Mouse (Mus musculus) neutrophil, adult 5-6 weeks (primary cell): ENCODE data around the gene Gm11032. TPM values are rescaled to one million over a fixed set of nuclear protein-coding genes. Genes with fewer than 3 reads are reported as not detected.
A peak's percentile ranks its signal among the peaks of the same experiment; 100 is the strongest.
"Not testable (repeated sequence)": the region's sequence is repeated elsewhere in the genome, so short reads cannot be mapped to it uniquely, and the experiment has no call there.

Experiments used
- ATAC-seq: fragments of 151-379, 151-347 bp; 2 replicates; pipeline ENCODE4 v1.8.0; 2017; ENCODE audit warnings: mild to moderate bottlenecking, moderate TSS enrichment; ENCODE audit not compliant: insufficient number of reproducible peaks, poor library complexity, low FRiP score, severe bottlenecking; ENCODE audit errors: extremely low read depth
- total RNA-seq: library from RNA; stranded (forward); fragments of 200-1000 nt; gene quantifications from 2 replicates; pipeline ENCODE4 v1.2.3, GENCODE M21; 2017

Gm11032 gene
- not detected in 2 replicates for total RNA-seq

- ATAC-seq = no peak
Measured at GRCm38 (mm10) chr11:4620017-4620485, at the start of gene Gm11032. Gene Gm11032, plus strand, starts transcription at chr11:4620067.

DNA sequence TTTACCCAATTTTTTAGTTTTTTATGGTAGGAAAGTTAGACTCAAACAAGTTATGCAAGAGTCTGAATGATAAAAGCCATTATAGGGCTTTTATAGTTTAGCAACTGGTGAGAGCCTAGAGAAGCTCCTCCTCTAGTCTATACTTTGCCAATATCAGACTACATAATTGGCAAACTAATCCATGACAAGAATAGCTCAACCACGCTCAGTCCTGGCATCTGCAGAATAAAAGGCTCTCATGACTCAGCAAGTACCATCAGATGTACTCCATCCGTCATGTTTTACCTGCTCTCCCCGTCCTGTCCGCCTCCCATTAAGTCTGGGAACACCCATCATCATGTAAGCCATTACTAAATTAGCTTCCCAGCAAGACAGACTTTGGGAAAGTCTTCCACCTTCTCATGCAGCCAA lies 48.4 kb upstream of the Gm11032 start:
- no peak for ATAC-seq

GRCm38 (mm10) chr11:4576090-4576732 lies 43.7 kb upstream of the Gm11032 start:
- not testable (repeated sequence) for ATAC-seq

DNA sequence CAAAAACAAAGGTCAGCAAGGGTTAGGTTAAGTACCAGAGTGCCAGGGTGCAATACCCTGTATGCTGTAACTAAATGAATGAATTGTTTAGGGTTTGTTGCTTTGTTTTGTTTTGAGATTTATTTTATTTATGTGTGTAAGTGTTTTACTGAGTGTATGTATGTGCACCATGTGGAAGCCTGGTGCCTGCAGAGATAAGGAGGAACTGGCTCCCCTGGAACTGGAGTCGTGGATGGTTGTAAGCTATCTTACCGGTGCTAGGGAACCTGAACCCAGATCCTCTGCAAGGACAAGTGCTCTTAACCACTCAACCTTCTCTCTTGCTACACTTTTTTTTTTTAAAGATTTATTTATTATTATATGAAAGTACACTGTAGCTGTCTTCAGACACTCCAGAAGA lies 42.8 kb upstream of the Gm11032 start:
- ATAC-seq = no peak

DNA sequence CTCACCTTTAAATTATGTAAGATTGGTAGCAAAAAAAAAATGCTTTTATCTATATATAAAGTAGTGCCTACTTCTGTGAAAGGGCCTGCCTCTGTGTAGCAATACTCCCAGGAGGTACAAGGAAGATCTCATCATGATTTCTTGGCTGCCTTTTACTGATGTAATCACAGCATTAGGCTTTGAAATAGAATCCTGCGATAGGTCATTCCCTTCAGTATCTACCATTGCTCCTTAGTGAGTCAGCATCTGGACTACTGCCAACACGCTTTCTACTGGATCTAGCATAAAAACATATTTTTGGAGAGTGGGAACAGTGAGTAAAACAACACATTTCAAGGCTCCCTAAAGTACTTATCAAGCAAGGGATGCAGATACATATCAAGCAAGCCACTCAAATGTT lies 41.2 kb upstream of the Gm11032 start:
- no peak for ATAC-seq

DNA sequence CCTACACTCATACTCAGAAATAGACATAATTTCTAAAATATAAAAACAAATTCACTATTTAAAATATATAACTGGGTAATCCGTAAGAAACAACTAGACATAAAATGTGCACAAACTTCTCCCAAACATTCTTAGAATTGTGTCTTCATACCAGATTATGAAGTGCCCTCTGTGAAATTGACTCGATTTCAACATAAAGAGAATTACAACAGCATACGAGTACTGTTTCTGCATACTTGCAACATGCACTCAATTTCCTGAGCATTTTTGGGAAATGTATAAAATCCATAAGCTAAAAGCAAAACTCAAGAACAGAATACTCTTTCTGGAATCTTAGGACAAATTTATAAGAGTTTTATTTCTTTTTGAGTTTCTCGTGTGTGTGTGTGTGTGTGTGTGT lies 28.1 kb upstream of the Gm11032 start:
- no peak for ATAC-seq

GRCm38 (mm10) chr11:4593491-4593848 lies 26.4 kb upstream of the Gm11032 start:
- ATAC-seq = no peak

DNA sequence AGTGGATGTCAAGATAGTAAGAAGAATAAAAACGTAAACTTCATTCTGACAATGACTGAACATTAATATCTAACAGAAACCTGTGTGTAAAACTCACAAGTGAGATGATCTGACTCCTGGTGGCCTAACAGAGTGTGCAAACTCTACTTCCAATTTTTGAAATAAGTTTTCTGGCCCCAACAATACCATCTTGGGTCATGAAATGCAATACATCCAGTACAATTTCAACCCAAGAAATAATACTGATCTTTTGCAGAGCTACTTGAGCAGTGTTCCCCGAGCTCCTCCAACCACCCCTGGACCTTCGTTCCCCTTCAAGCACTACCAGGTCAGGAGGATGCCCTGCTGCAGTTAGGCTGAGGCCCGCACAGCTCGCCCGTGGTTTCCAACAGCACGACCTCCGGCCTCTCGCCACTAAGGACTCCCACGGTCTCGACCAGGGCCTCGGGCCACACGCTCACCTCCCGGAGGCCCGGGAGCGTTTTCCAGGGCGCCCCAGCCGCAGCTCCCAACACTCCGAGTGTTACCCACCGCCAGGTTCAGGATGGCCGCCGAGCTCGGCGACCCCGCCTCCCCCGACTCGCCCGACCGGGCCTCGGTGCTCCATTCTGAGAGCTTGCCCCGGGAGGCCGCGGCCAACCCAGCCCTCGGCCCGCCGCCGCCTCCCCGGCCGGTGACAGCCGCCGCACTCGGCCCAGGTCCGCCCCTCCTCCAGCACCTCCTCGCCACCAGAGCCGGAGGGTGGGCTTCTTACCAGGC lies 25.8 kb upstream of the Gm11032 start:
- ATAC-seq = no peak

- peak; percentile 93 for ATAC-seq
Measured at GRCm38 (mm10) chr11:4594608-4595500, 25.0 kb upstream of the Gm11032 start, which contains the start of gene Mtmr3. Gene Mtmr3, minus strand, starts transcription at chr11:4594863.

DNA sequence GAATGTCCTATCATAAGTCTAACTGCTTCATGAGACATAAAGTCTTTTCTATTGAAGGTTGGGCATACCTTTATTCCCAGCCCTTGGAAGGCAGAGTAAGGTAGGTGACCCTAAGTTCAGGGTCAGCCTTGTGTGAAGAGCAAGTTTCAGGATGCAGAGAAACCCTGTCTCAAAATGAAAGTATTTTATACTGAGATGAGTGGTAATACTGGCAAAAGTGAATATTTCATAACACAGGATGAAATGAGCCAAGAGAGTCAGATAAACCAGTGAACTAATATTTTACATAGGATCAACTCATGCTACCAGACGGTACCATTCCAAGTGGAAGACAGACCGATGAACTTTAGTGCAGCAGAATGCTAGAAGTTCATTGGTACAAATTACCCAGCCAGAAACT lies 21.5 kb upstream of the Gm11032 start:
- ATAC-seq = no peak

DNA sequence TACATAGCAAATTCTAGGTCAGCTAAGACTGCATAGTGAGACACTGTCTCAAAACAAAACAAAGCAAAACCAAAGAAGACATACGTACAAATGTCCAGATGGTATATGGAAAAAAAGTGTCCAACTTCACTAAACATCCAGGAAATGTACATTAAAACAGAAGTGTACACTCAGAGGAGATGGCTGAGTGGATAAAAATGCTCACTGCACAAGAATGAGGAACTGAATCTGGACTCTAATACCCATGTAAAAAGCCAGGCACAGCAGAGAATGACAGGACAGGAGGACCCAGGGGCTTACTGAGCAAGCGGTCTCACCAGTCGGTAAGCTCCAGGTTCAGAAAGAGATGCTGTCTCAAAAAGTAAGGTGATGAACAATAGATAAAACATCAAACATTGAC lies 20.0 kb upstream of the Gm11032 start:
- peak; percentile 81 for ATAC-seq

GRCm38 (mm10) chr11:4601890-4602289 lies 18.0 kb upstream of the Gm11032 start:
- ATAC-seq = no peak

GRCm38 (mm10) chr11:4602691-4603441 lies 17.0 kb upstream of the Gm11032 start:
- no peak for ATAC-seq

GRCm38 (mm10) chr11:4604441-4604840 lies 15.4 kb upstream of the Gm11032 start:
- no peak for ATAC-seq

GRCm38 (mm10) chr11:4605414-4605813 lies 14.5 kb upstream of the Gm11032 start:
- ATAC-seq = peak; percentile 67

DNA sequence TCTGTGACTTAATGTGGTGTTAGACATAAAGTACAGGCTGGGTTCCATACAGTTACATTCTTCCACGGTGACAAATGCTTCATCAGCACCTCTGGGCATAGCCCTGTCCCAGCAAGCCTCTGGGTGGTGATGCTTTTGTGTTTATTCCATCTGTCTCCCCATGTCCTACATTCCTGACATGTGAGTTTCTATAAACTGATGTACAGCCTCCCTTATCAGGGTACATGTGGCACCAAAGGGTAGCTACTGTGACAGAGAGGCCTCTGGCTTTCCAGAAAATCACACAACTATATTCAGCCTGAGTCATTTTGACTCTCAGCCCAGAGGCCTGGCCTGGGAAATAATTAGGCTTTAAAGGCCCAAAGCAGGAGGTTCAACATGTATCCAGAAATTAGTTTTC lies 13.3 kb upstream of the Gm11032 start:
- no peak for ATAC-seq

DNA sequence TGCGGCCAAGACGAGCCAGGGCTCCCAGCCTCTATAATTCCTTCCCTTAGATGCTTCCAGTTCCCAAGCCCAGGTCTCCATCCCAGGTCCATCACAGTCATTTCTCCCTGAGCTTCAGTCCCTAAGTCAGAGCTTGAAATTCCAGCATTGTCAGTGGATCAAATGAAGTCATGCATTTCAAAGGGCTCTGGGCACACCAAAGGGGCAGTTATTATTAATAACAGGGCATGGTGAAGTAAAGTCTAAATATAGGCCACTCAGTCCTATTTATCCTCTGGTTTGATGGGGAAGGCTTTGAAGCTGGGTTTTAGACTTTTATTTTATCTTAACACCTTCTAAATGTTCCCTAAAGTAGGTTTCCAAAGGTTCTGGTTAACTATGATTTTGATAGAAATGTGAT lies 8.0 kb upstream of the Gm11032 start:
- ATAC-seq = no peak

DNA sequence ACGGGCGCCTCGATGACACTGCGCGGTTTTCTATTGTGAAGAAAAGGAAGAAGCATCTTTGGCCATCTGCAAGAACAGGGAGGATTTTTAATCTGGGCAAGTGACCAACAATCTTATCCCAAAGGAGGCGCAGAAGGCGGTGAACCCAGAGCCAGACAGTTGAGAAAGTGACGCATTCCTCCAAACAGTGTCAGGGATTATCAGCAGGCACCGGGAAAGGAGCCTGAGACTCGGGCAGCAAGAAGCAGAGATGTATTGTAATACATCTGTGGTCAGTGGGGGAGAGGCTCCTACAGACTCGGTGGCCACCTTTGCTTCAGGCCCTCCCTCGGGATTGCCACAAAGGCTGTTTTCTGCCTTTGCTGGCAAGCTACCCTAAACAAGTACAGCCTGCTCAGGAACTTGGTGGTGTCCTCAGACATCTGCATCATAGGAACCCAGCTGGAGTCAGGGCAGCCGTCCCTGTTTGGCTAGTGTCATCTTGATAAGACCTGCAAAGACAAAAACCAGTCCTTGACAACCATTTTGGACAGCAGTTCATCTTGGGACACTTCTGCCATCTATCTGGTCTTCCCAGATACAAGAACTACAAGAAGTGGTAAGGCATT lies 738 bp downstream of the Gm11032 start:
- no peak for ATAC-seq
